Mouse (Mus musculus): Measurements from ENCODE around the gene Mical1.
A peak's percentile ranks its signal among the peaks of the same experiment; 100 is the strongest.

The Mical1 gene

DNA sequence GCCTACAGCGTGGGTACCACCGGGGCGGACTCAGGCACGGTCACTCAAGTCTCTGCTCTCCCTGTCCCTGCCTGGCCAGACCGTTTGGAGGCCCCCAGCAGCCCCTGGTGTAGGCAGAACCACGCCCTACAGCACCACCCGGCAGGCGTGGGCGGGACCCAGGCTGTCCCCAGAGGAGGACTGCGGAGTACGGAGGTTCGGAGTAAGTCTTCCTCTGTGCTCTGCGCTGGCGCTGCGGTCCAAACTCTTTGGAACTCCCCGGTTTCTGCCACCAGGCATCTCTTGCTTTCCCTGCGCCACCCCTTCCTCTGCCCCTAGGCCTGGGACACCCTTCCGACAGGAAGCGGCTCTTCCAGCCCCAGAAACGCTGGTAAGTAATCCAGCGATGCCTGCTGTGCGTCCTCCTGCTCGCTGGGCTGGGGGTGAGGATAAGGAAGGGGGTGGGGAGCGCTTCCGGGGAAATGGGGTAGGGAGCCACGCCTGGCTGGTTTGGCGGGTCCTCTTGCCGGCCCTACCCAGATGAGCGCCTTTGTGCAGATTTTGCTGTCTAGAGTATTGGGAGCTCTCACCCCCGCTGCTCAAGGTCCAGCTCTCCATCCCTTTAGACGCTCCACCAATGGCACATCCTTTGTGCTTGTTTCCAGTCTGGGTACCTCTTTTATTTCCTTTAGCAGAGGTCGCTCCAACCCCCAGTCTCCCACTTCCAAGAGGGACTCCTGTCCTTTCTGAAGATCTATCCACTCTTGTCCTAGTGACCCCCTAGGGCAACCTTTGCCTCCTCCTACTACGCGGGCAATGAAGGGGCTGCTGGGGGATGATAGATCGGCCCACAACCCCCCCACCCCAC lies at the start of gene Mical1:
TSS of gene Mical1 (plus strand) at position 144 of the 847 bp plus-strand sequence.
- DNase-seq (ENCODE audit: low spot score) = peak; percentile 76

DNA sequence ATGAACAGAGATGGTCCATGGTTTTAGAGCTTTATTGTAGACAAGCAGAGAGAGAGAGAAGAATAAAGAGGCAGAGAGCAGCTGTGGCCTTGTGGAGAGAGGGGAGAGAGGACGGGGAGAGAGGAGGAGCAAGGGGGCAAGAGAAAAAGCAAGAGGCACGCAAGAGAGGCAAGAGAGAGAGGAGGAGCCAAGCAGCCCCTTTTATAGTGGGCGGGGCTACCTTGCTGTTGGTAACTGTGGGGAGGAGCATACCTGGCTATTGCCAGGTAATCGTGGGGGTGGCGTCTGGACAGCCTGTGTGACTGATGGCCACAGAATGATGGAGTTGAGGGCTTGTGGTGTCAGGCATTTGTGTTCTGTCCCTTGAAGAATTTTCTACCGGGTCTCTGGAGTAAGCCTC lies 49.7 kb upstream of the Mical1 start:
- DNase-seq (ENCODE audit: low spot score) = no peak

DNA sequence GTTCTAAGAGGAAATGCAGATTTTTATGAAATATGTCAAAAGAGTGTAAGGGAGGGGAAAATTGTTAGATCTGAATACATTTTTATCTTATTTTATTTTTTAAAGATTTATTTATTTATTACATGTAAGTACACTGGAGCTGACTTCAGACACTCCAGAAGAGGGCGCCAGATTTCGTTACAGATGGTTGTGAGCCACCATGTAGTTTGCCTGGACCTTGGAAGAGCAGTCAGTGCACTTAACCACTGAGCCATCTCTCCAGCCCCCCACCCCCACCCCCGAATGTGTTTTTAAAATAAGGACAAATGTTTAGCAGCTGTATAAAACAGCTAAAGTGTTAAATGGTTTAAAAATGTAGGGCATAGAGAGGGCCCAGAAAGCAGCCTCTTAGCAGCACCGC lies 41.5 kb upstream of the Mical1 start:
- peak; percentile 55 for DNase-seq (ENCODE audit: low spot score)

DNA sequence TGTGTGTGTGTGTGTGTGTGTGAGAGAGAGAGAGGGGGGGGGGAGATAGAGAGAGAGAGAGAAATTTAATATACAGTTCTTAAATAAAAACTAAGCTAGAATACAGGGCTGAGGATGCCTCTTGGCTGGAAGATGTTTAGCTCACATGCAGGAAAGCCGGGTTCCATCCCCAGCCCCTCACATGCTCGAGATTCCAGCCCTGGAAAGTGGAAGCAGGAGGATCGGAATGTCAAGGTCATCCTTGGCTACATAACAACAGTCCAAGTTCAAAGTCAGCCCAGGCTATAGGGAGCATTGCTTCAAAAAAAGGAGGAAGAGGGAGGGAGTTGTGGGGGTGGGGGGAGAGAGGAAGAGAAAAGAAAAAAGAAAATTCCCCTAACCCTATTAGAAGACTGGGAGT lies 41.0 kb upstream of the Mical1 start:
- DNase-seq (ENCODE audit: low spot score) = no peak

DNA sequence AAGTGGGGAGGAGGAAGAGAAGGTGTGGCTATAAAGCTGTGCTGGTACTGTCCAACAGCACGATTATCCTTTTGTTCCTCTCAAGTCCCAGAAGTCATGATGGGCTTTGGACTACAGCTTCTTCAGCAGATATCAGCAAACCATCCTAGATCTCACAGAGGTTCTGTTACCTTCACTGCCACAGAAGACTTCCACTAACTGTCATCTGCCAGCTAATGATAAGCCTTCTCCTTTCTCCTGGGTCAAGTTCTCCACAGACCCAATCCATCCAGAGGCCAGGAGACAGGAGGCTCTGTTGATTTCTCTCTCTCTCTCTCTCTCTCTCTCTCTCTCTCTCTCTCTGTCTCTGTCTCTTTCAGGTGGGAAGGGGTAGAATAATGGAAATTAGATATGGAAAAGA lies 27.9 kb upstream of the Mical1 start:
- DNase-seq (ENCODE audit: low spot score) = no peak

DNA sequence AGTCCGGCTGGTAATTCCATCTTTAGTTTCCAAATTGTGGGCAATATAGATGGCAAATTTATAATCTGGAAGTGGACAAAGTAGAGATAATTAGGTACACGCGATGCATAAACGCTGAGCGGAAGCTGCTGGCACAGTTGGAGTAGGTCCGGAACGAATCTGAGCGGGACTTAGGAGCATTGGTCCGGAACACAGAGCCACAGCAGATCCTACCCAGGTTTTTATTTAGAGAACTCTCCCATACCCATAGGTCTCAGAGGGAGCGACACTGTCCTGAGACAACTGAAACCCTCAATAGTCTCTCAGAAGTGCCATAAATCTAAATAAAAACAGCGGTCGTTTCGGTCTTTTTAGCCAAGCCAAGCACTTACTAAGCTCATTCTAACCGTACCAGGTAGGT lies 26.4 kb upstream of the Mical1 start:
- peak; percentile 51 for DNase-seq (ENCODE audit: low spot score)

DNA sequence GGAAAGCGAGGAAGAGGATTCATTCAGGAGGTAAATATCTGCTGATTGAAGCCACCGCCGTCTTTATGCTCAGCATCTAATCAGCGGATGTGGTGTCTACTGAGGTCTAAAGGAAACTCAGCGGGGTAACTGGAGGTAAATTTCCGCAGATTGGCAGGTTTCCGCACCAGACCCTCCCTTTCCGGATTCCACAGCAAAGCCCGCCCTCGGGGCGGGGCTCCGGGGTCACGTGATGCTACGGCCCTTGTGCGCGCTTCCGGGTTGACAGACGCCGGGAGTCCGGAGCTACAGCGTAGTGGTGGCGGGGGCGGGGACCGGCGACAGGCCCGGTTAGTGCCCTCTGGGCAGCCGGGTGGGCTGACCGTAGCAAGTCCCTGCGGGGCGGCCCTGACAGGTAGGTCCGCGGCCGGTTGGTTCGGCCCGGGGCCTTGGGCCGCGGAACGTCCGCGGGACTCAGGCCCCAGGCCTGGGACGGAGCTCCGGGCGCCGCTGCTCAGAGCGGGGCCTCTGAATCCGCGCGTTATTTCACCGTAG lies 25.9 kb upstream of the Mical1 start, which contains the start of gene Zbtb24:
TSS of gene Zbtb24 (plus strand) at position 247 of the 534 bp plus-strand sequence.
- DNase-seq (ENCODE audit: low spot score) = peak; percentile 99

DNA sequence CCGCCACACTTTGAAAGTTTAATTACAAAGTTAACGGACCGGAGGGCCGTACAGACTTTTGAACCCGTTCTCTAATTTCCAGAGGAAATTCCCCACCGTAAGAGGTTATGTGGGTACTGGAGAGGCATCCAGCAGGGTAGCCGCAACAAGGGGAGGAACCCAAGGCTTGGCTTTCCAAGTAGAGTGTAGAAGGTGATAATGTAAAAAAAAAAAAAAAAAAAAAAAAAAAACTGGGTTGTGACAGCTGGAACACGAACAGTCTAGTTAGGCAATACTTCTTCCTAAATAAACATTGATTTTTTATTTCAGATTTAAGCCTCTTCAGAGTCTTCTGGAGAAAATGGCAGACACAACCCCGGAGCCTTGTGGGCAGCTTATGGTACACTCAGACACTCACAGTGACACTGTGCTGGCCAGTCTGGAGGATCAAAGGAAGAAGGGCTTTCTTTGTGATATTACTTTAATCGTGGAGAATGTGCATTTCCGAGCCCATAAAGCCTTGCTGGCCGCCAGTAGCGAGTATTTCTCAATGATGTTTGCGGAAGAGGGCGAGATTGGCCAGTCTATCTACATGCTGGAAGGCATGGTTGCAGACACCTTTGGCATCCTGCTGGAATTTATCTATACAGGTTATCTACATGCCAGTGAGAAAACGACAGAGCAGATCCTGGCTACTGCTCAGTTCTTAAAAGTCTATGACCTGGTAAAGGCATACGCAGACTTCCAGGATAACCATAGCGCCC lies 25.2 kb upstream of the Mical1 start:
- DNase-seq (ENCODE audit: low spot score) = no peak

DNA sequence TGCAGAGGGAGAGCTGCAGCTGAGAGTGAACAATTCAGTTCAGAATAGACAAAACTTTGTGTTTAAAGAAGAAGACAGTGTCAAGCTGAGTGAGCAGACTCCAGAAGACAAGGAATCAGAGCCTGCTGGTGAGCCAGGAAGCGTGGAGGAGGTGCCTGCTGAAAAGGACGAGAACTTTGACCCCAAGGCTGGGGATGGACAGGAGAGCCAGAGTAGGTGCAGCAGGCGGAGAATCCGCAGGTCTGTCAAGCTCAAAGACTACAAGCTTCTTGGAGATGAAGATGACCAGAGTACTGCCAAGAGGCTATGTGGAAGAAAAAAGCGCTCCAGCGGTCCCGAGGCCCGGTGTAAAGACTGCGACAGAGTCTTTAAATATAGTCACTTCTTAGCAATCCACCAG lies 24.5 kb upstream of the Mical1 start:
- DNase-seq (ENCODE audit: low spot score) = no peak

DNA sequence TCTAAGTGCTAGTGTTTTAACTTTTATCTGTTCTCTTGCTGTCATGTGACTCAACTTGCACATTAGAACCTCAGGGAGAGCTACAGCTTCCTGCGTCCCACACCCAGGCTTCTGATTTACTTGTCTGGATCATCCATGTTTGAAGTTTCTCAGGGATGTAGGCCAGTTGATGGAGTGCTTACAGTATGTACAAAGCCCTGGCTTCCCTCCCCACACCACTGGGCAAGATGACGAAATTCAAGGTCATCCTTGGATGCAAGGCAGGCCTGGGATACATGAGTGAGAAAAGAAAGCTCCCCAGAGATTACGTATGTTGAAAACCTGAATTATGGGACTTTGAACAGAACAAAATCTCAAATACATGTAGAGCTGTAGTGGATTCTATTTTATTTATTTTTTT lies 23.3 kb upstream of the Mical1 start:
- no peak for DNase-seq (ENCODE audit: low spot score)

DNA sequence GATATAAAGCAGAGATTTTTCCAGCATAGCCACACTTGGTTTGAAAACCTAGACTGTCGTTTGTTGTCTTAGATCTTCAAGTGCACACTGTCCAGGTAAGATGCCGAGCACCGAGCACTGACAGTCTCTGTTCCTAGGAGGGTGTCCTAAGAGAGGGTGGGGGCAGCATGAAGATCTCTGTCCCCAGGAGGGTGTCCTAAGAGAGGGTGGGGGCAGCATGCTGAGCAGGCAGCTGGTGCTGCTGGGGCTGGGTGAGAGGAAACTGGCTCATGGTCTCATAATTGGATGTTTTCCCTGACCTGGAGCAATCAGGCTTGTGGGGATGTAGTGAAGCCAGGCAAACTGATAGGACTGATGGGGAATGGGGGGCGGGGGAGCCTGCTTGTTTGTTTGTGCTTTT lies 16.1 kb upstream of the Mical1 start:
- DNase-seq (ENCODE audit: low spot score) = no peak

DNA sequence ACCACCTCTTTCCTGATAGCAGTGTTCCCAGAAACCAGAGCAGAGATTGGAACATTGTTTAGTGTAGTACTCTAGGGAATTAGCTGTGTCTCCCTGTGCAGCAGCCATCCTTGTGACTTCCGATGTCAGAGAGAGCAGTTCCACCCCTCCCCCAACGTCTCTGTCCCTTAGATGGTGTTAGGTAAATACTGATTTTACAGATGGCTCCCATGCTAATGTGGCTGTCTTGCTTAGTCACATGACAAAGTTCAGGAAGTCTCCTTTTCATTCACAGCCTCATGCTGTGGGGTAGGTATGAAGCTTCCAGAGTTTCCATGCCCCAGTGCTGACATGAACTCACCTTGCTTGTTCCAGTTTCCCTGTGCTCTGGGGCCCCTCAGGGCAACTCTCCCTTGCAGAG lies 15.6 kb upstream of the Mical1 start:
- DNase-seq (ENCODE audit: low spot score) = no peak

DNA sequence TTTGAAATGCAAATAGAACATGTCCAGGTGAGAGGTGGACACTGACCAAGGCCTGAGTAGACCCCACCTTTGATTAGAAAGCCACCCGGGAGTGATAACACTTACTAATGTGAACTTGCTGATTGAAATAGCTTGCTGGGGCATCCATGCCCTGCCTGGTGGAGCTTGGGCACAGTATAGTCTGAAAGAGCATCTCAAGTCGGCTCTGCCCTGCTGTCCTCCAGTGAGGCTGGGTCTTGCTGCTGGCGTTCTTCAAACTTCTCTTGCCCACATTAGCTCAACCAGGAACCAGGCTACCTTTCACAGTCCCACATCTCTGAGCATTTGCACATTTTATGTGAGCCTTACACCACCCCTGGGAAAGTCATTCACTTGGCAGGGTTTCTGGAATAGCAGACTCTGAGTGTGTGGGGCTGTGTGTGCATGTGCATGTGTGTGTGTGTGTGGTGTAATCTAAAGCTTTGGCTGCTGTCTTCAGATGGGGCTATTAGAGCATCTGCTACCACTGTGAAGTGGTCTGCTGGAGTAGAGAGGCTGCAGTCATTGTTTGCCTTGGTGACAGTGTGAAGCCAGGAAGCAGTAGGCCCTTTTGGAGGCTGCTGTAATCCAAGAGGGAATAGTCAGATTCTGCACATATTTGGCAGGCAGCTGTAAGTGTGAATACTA lies 14.9 kb upstream of the Mical1 start:
- DNase-seq (ENCODE audit: low spot score) = no peak

DNA sequence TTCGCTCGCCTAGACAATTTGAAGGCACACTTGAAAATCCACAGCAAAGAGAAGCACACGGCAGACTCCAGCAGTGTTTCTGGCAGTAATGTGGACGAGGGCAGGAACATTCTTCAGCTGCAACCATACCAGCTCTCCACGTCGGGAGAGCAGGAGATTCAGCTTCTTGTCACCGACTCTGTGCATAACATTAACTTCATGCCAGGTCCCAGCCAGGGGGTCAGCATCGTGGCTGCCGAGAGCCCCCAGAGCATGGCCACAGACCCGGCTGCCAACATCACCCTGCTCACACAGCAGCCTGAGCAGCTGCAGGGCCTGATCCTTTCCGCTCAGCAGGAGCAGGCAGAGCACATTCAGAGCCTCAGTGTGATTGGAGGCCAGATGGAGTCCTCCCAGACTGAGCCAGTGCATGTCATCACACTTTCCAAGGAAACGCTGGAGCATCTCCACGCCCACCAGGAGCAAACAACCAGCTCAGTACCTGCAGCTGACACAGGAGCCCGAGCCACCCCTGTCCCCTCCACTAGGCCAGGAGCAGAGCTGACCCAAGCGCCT lies 11.6 kb upstream of the Mical1 start:
- no peak for DNase-seq (ENCODE audit: low spot score)

DNA sequence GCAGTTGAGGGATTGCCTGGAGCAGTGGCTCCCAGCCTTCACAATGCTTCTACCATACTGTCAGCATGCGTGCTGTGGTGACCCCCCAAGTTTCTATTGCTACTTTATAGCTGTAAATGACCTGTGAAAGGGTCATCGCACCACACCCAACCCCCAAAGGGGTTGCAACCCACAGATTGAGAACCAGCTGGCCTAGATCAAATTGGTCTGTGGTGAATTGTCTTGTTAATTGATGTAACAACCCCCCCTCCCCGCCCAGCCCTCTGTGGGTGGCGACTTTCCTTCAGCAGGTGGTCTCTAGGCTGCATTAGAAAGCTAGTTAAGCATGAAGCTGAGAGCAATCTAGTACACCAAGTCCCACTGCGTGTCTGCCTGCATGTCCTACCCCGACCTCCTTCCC lies 8.8 kb upstream of the Mical1 start:
- DNase-seq (ENCODE audit: low spot score) = no peak

DNA sequence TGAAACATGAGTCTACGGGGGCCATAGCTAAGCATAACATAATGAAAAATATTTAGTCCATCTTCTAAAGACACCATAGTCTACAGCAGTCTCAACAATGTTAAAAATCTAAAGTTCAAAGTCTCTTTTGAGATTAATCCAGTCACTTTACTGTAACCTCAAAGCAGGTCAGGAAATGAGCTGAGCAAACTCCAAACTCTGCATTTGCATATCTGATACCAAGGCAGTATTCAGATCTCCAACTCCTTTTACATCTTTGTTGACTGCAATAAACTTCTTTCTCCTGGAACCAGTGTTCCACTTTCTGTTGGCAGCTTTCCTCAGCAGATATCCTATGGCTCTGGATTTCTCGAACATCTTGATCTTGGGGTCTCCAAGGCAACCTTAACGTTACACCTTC lies 5.4 kb upstream of the Mical1 start:
- no peak for DNase-seq (ENCODE audit: low spot score)

DNA sequence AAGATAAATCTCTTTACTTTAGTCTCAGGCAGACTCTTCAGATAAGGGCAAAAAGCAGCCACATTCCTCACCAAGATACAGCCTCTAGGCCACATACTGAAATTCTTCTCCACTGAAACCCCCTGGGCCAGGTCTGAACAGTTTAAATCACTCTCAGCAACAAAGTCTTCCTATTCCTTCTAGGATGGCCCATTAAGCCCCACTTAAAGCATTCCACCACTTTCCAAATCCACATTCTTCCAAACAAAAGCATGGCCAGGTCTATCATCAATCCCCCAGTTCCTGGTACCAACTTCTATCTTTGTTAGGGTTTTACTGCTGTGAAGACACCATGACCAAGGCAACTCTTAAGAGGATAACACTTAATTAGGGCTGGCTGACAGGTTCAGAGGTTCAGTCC lies 3.6 kb upstream of the Mical1 start:
- DNase-seq (ENCODE audit: low spot score) = no peak

DNA sequence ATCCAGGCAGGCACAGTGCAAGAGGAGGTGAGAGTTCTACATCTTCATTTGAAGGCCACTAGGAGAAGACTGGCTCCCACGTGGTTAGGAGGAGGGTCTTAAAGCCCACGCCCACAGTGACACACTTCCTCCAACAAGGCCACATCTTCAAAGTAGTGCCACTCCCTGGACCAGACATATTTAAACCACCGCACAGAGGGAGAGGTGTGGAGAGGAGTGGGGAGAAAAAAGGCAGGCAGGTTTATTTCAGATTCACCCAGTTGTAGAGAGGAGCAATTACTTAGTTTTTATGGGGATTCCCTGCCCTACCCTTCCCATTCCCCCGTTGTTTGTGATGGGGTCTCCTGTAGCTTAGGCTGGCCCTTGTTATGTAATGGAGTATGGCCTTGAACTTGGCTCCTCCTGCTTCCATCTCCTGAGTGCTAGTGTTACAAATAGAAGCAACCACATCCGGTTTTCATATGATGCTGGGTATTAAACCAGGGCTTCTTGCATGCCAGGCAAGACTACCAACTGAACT lies 3.1 kb upstream of the Mical1 start:
- DNase-seq (ENCODE audit: low spot score) = no peak

DNA sequence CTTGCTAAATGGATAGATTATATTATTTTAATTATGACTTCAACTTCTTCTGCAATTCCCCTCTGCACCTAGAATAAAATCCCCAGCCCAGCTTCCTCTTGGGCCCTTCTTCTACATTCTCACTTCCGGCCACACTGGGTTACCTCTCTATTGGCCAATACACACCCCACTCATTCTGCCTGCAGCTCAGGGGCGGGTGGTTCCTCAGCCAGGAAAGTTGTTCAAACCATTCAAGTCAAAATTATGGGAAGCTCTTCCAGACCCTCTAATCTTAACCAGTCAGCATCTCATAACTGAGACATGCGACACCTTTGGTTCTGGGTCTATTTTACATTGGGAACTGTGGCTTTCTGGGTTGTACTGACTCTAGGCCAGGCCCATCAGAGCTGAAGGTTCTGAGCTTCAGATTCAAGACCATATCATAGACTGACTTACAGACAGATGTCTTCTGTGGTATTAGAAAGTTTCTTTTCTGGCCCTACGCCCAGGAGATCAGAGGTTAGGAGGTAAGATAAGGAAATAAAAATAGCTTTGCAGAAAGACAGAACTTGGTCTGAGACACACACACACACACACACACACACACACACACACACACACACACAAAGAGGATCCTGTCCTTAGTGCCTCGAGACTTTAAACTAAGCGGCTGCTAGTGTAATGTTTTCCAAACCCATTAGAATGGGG lies 2.2 kb upstream of the Mical1 start:
- peak; percentile 66 for DNase-seq (ENCODE audit: low spot score)

DNA sequence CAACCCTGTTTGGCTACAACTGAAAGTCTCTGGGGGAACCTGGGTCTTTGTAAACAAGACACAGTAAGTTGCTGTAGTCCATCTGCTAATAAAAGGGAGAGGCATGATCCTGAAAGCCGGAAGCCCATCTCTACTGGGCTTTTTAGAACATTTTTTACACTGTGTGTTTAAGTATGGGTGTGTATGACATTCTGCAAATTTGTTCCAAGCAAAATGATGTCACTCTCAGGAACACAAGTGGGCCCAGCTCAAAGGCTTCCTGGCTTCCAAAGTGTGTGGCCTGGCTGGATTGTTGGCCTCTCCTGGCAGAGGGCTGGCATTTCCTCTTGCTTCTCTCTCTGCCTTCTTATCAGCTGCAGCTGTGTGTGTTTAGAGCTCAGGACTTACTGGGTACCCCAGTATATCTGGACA lies 1.1 kb upstream of the Mical1 start:
- no peak for DNase-seq (ENCODE audit: low spot score)

DNA sequence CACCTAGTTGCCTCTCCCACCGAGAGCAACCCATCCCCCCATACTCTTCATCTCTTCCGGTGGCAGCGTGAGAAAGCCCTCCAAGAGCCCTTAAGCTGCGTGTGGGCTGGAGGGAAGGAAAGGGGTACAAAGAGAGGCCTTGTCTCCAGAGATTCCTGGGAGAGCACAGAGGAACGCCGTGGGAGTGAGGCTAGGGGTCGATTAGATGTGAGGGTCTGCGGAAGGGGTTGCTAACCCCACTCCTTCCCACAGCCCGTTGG lies 834 bp downstream of the Mical1 start:
- DNase-seq (ENCODE audit: low spot score) = no peak
